In the genomic region with DNA sequence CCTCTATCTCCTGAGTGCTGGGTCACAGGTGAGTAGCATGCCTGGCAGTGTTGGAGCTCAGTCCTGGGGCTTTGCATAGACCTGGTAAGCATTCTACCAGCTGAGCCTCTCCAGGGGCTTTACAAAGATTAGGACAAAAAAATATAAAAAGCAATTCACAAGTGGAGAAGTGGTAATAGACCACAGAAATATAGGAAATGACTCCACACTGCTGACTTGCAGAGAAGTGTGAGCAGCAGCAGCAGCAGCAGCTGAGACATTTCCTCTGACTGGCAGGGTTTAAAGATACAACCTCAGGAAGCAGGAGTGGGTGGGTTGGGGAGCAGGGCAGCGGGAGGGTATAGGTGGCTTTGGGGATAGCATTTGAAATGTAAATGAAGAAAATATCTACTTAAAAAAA, we compare ENCODE assay signal across 17 mouse cellular contexts.
DNase-seq lines count a peak whose midpoint lies in the region; ATAC-seq and TF ChIP-seq lines count a peak whose summit lies in the region.
"Had no signal": no experiment of that assay in that cellular context is flagged by ENCODE, and none has a peak within 500 bp of the region (broad histone marks: within the 10 kb centered on the region; RNA-seq: fewer than 3 reads in every experiment).

No protein-coding gene starts in this region.

- H3K27me3 ChIP-seq in heart, embryonic 16.5 days (ENCODE audit: control insufficient read depth, insufficient read depth, low read length), result no peaks in the 10 kb centered on the region
- H3K27me3 ChIP-seq in spleen, adult 2 months (ENCODE audit: control insufficient read depth, insufficient read depth, low read length), result no peaks in the 10 kb centered on the region
- H3K27me3 ChIP-seq in megakaryocyte, embryonic 14.5 days (replicated peaks), result no peaks in the 10 kb centered on the region
- no peaks in the 10 kb centered on the region for H3K27me3 ChIP-seq in forebrain, embryonic 14.5 days (replicated peaks; ENCODE audit: control insufficient read depth, insufficient read depth, low read length)
- H3K27me3 ChIP-seq: limb, embryonic 13.5 days; neural tube, embryonic 13.5 days had no signal

- intact Hi-C loops in heart, postnatal 36 days (cut with DNase I), result no loop called here

- peak overlapping the region; percentile 18; the same call in 1 of the 2 replicates for H3K27ac ChIP-seq in heart, embryonic 16.5 days (ENCODE audit: low read length)
- H3K27ac ChIP-seq in spleen, adult 2 months (ENCODE audit: insufficient read depth, low read length), result 0 out of 2 replicates have a peak overlapping the region, but pooled peaks have one; percentile 29
- peak overlapping the region; percentile 98 for H3K27ac ChIP-seq in bone marrow macrophage, adult 2 months (ENCODE audit: insufficient read depth, low read depth, low read length)
- no peak overlapping the region for H3K27ac ChIP-seq in forebrain, embryonic 14.5 days (ENCODE audit: low read depth, low read length)
- H3K27ac ChIP-seq: hindbrain, embryonic 10.5 days; limb, embryonic 13.5 days; neural tube, embryonic 13.5 days had no signal

- H3K36me3 ChIP-seq in heart, embryonic 16.5 days (ENCODE audit: control insufficient read depth, insufficient read depth), result peaks cover 3% of the 10 kb centered on the region; the same call in 1 of the 2 replicates
- H3K36me3 ChIP-seq in spleen, adult 2 months (ENCODE audit: control insufficient read depth, insufficient read depth, low read length), result no peaks in the 10 kb centered on the region
- H3K36me3 ChIP-seq in megakaryocyte, embryonic 14.5 days (replicated peaks; ENCODE audit: low read length), result peaks cover 62% of the 10 kb centered on the region
- H3K36me3 ChIP-seq in forebrain, embryonic 14.5 days (ENCODE audit: control insufficient read depth, insufficient read depth, low read length), result no peaks in the 10 kb centered on the region
- H3K36me3 ChIP-seq: hindbrain, embryonic 10.5 days; neural tube, embryonic 13.5 days had no signal

- H3K9ac ChIP-seq in heart, embryonic 16.5 days (ENCODE audit: low read length), result no peak overlapping the region
- no peak overlapping the region for H3K9ac ChIP-seq in forebrain, embryonic 14.5 days (ENCODE audit: low read length)
- H3K9ac ChIP-seq: limb, embryonic 13.5 days; neural tube, embryonic 13.5 days had no signal

- H3K4me3 ChIP-seq in heart, embryonic 16.5 days (ENCODE audit: low read length), result no peak overlapping the region
- no peak overlapping the region for H3K4me3 ChIP-seq in spleen, adult 2 months (ENCODE audit: extremely low read depth, insufficient read depth, insufficient read length)
- no peak overlapping the region for H3K4me3 ChIP-seq in bone marrow macrophage, adult 2 months (ENCODE audit: insufficient read depth, low read length)
- H3K4me3 ChIP-seq in megakaryocyte, embryonic 14.5 days (replicated peaks), result peak overlapping the region; percentile 67
- no peak overlapping the region for H3K4me3 ChIP-seq in forebrain, embryonic 14.5 days (ENCODE audit: low read depth, low read length)
- H3K4me3 ChIP-seq: erythroblast, embryonic 14.5 days; hindbrain, embryonic 10.5 days; limb, embryonic 13.5 days; neural tube, embryonic 13.5 days had no signal

- no peak for TF ChIP-seq CTCF in spleen, adult 2 months (IDR thresholded peaks at IDR 0.05; ENCODE audit: extremely low read depth, insufficient read depth, insufficient read length, insufficient replicate concordance)
- no peak for TF ChIP-seq CTCF in bone marrow macrophage, adult 2 months (IDR thresholded peaks at IDR 0.05; ENCODE audit: low read depth, low read length)

- no peak for TF ChIP-seq POLR2A in spleen, adult 2 months (IDR thresholded peaks at IDR 0.05; ENCODE audit: low read depth, low read length)
- TF ChIP-seq POLR2A in bone marrow macrophage, adult 2 months (IDR thresholded peaks at IDR 0.05; ENCODE audit: borderline replicate concordance, low read depth, low read length), result no peak

- H3K4me1 ChIP-seq in heart, embryonic 16.5 days (ENCODE audit: control insufficient read depth, insufficient read depth, low read length), result peaks cover 30% of the 10 kb centered on the region
- peaks cover 9% of the 10 kb centered on the region; the same call in 1 of the 2 replicates for H3K4me1 ChIP-seq in spleen, adult 2 months (ENCODE audit: control insufficient read depth, insufficient read depth, insufficient read length)
- H3K4me1 ChIP-seq in bone marrow macrophage, adult 2 months (ENCODE audit: control insufficient read depth, insufficient read depth, low read length), result peaks cover 67% of the 10 kb centered on the region
- peaks cover 95% of the 10 kb centered on the region for H3K4me1 ChIP-seq in megakaryocyte, embryonic 14.5 days
- peaks cover 9% of the 10 kb centered on the region; the same call in 1 of the 2 replicates for H3K4me1 ChIP-seq in forebrain, embryonic 14.5 days (ENCODE audit: control insufficient read depth, insufficient read depth, low read length)

- WGBS in heart, embryonic 16.5 days, result 27% methylated on average over 1 of the region's 1 CpGs
- WGBS in spleen, adult 2 months, result 8% methylated on average over 1 of the region's 1 CpGs
- WGBS in forebrain, embryonic 14.5 days, result 88% methylated on average over 1 of the region's 1 CpGs

- H3K9me3 ChIP-seq in heart, embryonic 16.5 days (replicated peaks; ENCODE audit: control insufficient read depth, low read length), result no peaks in the 10 kb centered on the region
- no peaks in the 10 kb centered on the region for H3K9me3 ChIP-seq in megakaryocyte, embryonic 14.5 days
- H3K9me3 ChIP-seq in forebrain, embryonic 14.5 days (replicated peaks; ENCODE audit: control insufficient read depth, low read length), result no peaks in the 10 kb centered on the region
- H3K9me3 ChIP-seq: hindbrain, embryonic 10.5 days; limb, embryonic 13.5 days; neural tube, embryonic 13.5 days had no signal

- ATAC-seq in heart, embryonic 16.5 days (replicated peaks; ENCODE audit: extremely low read depth, insufficient read depth, low FRiP score), result no peak
- ATAC-seq in forebrain, embryonic 14.5 days, result no peak

- DNase-seq in heart, postnatal 36 days, result no peak
- no peak for DNase-seq in spleen, adult 2 months (ENCODE audit: low read depth in 1 of 2, low spot score in 2 of 2)
- DNase-seq in spleen, postnatal 36 days (ENCODE audit: low spot score in 2 of 2), result no peak
- no peak for DNase-seq in cerebellum, adult 11 months
- no peak for DNase-seq in forebrain, embryonic 14.5 days (ENCODE audit: low spot score)
- DNase-seq: embryo, embryonic 11 days; kidney, postnatal 14 days; lung, postnatal 14 days; midbrain, embryonic 14.5 days; retina, postnatal 1 day had no signal

- H3K4me2 ChIP-seq in heart, embryonic 16.5 days (ENCODE audit: low read depth, low read length), result no peak overlapping the region
- H3K4me2 ChIP-seq in forebrain, embryonic 14.5 days (ENCODE audit: low read length), result no peak overlapping the region
- H3K4me2 ChIP-seq: limb, embryonic 13.5 days; neural tube, embryonic 13.5 days had no signal
